Mouse (Mus musculus): ENCODE results near the gene Mapk1ip1l.

GRCm38 (mm10) chr14:47307669-47308068 is 9.6 kb downstream of the Mapk1ip1l start:
- TF ChIP-seq RAD21 (IDR thresholded peaks at IDR 0.05; ENCODE audit: low read depth, low read length) (no peak), POLR2AphosphoS2 (IDR thresholded peaks at IDR 0.05; ENCODE audit: low read depth, low read length) (no peak), CTCF (conservative IDR thresholded peaks at IDR 0.05 in 1 of 2, IDR thresholded peaks at IDR 0.05 in 1 of 2; ENCODE audit: low read depth in 2 of 2, low read length in 2 of 2) (no peak), ELF1 (IDR thresholded peaks at IDR 0.05; ENCODE audit: low read depth, low read length) (no peak), ZNF384 (IDR thresholded peaks at IDR 0.05; ENCODE audit: low read depth, low read length) (no peak), USF1 (IDR thresholded peaks at IDR 0.05; ENCODE audit: low read depth, low read length) (no peak), MAFK (IDR thresholded peaks at IDR 0.05; ENCODE audit: insufficient replicate concordance, low read length) (no peak)
